Mouse (Mus musculus) C2C12 (cell line): ENCODE measurements around the gene Sarm1. TPM values are rescaled to one million over a fixed set of nuclear protein-coding genes. Genes with fewer than 3 reads are reported as not detected.

Experiments used
- H3K27me3 ChIP-seq: one replicate; pipeline ENCODE4 v1.6.1; 2011; ENCODE audit not compliant: control insufficient read depth, insufficient read depth, insufficient read length
- H3K36me3 ChIP-seq: one replicate; pipeline ENCODE4 v1.6.1; 2011; ENCODE audit not compliant: control insufficient read depth, insufficient read depth
- H3K4me3 ChIP-seq: one replicate; pipeline ENCODE4 v1.5.1; 2011; ENCODE audit warnings: mild to moderate bottlenecking, control low read depth; ENCODE audit not compliant: poor library complexity, insufficient read depth, severe bottlenecking
- H3K79me2 ChIP-seq: one replicate; pipeline ENCODE4 v1.6.1; 2011; ENCODE audit not compliant: control insufficient read depth, insufficient read depth
- H3K79me3 ChIP-seq: one replicate; pipeline ENCODE4 v1.6.1; 2011; ENCODE audit warnings: low read depth, control low read depth
- H3ac ChIP-seq: one replicate; pipeline ENCODE3; 2011; ENCODE audit warnings: low read depth; ENCODE audit not compliant: control insufficient read depth, insufficient read length
- CEBPB ChIP-seq: IDR thresholded peaks from one replicate; pipeline ENCODE4 v1.6.1; 2011; ENCODE audit warnings: low read depth, mild to moderate bottlenecking, control low read depth, moderate library complexity
- CTCF ChIP-seq: IDR thresholded peaks from one replicate; pipeline ENCODE4 v1.5.1; 2011; ENCODE audit not compliant: control insufficient read depth, insufficient read depth, insufficient read length
- FOSL1 ChIP-seq: IDR thresholded peaks from one replicate; pipeline ENCODE4 v1.8.0; 2011; ENCODE audit warnings: mild to moderate bottlenecking, low read length; ENCODE audit not compliant: poor library complexity, insufficient read depth, severe bottlenecking
- MAX ChIP-seq: IDR thresholded peaks from one replicate; pipeline ENCODE4 v1.6.1; 2011; ENCODE audit warnings: mild to moderate bottlenecking, control low read depth
- MYOD1 ChIP-seq: IDR thresholded peaks from one replicate; pipeline ENCODE4 v1.6.1; 2011; ENCODE audit warnings: low read depth; ENCODE audit not compliant: control insufficient read depth, insufficient read length
- MYOG ChIP-seq: IDR thresholded peaks from one replicate; pipeline ENCODE4 v1.6.1; 2011; ENCODE audit not compliant: control insufficient read depth, insufficient read length; ENCODE audit errors: extremely low read depth
- USF1 ChIP-seq: IDR thresholded peaks from one replicate; pipeline ENCODE4 v1.6.1; 2011; ENCODE audit warnings: low read depth, mild to moderate bottlenecking, control low read depth, moderate library complexity
- polyA plus RNA-seq: library from polyadenylated mRNA; unstranded; fragments of >200 nt; fragmentation: generic; extraction: Trizol; gene quantifications from one replicate; pipeline ENCODE4 v1.2.1, GENCODE M21; 2012; ENCODE audit warnings: missing spikeins

Gene Sarm1
- polyA plus RNA-seq, 1 experiment: 0.19 TPM

GRCm38 (mm10) chr11:78425572-78425971, 72.0 kb downstream of the Sarm1 start:
- Histone ChIP-seq H3K36me3 (no peaks in the 10 kb centered on the region), H3K27me3 (no peaks in the 10 kb centered on the region), H3K4me3 (no peak overlapping the region), H3ac (no peak overlapping the region), H3K79me2 (no peaks in the 10 kb centered on the region), H3K79me3 (no peaks in the 10 kb centered on the region)
- TF ChIP-seq CTCF (no peak), USF1 (no peak), MAX (no peak), MYOG (no peak), MYOD1 (no peak), CEBPB (no peak), FOSL1 (no peak)

DNA sequence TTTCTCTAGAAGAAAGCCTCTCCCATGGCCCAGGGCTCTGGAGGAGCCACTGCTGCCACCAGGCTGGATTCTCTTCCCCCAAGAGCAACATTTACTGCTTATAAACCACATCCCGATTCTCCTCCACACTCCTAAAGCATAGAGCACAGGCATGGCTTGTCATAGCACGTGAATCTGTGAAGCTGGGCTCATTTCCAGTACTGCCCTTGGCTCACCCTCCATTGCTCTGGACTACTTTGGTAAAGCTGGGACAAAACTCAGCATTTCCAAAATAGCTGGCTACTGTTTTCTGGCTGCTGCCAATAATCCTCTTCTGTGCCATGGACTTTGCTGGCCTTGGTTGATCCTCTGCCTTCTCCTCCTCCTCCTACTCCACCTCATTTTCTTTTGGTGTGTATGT, 73.2 kb downstream of the Sarm1 start:
- TF ChIP-seq FOSL1: no peak
- no peak for TF ChIP-seq MAX
- no peak for TF ChIP-seq MYOG

More for the DNA sequence above, 73.2 kb downstream of the Sarm1 start:
- Histone ChIP-seq H3K27me3 (no peaks in the 10 kb centered on the region), H3K4me3 (no peak overlapping the region), H3K36me3 (no peaks in the 10 kb centered on the region), H3ac (no peak overlapping the region), H3K79me3 (no peaks in the 10 kb centered on the region), H3K79me2 (no peaks in the 10 kb centered on the region)

Other genes with a start within 250 kb of the Sarm1 start
- gene 2610507B11Rik, start 236.0 kb downstream of the Sarm1 start, polyA plus RNA-seq: 82.8 TPM
- gene BC030499, start 206.9 kb downstream of the Sarm1 start, polyA plus RNA-seq: 0.02 TPM
- 33.1 TPM for gene Spag5, start 196.2 kb downstream of the Sarm1 start, polyA plus RNA-seq
- gene Aldoc, start 174.8 kb downstream of the Sarm1 start, polyA plus RNA-seq: 0.91 TPM
- gene Pigs, start 169.3 kb downstream of the Sarm1 start, polyA plus RNA-seq: 37.1 TPM
- 29.5 TPM for gene Unc119, start 154.3 kb downstream of the Sarm1 start, polyA plus RNA-seq
- gene Foxn1, start 111.2 kb downstream of the Sarm1 start, polyA plus RNA-seq: 0.39 TPM
- gene Slc13a2, start 75.5 kb downstream of the Sarm1 start, polyA plus RNA-seq: not detected
- 7.3 TPM for gene Slc46a1, start 32.1 kb downstream of the Sarm1 start, polyA plus RNA-seq
- gene Vtn, start 1.3 kb upstream of the Sarm1 start, polyA plus RNA-seq: not detected
- gene Sebox, start 5.7 kb upstream of the Sarm1 start, polyA plus RNA-seq: 0.02 TPM
- 41.3 TPM for gene Tmem199, start 14.4 kb upstream of the Sarm1 start, polyA plus RNA-seq
- 111 TPM for gene Poldip2, start 14.4 kb upstream of the Sarm1 start, polyA plus RNA-seq
- 60.7 TPM for gene Tnfaip1, start 38.6 kb upstream of the Sarm1 start, polyA plus RNA-seq
- gene Ift20, start 38.6 kb upstream of the Sarm1 start, polyA plus RNA-seq: 61.1 TPM
- gene Tmem97, start 53.0 kb upstream of the Sarm1 start, polyA plus RNA-seq: 164 TPM
- gene Nlk, start 199.6 kb upstream of the Sarm1 start, polyA plus RNA-seq: 5.9 TPM